Mouse (Mus musculus): Measurements from ENCODE around the gene Ccdc157. TPM values are rescaled to one million over a fixed set of nuclear protein-coding genes. Genes with fewer than 3 reads are reported as not detected.

Gene Ccdc157
- polyA plus RNA-seq, 1 experiment from 2014 or later: 6.6 TPM

DNA sequence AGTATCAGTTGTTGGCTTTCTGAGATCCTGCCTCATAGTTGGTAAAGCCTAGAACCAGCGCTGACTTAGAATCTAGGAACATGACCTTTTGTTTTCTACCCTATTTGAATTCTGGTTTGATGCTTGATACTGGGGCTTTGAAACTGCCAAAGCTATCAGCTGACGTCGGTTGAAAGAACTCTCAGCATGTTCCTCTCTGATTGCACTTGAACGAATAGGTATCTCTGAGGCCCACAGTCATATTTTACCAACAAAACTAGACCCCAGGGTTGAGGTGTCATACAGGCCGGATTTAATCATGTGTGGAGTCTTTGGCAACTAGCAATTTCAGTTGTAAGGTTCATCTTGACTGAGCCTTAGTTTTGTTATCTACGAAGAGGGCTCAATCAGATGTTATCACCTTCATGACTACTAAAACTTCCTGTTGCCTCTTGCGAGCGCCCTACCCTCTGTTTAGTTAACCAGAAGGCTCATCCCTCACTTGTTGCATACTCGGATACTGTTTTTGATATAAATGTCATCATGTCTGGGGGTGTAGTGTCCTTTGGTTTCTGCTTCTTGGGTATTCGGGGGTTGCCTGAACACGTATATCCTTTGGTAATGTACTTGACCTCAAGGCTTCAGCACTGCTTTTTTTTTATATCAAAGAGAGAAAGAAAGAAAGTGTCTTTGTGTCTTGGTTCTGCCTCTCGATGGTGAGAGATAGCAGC lies 43.1 kb upstream of the Ccdc157 start:
- peaks cover 8% of the 10 kb centered on the region for H3K36me3 ChIP-seq (ENCODE audit: insufficient read depth)
- H3K9me3 ChIP-seq (ENCODE audit: low read depth, low read length): no peaks in the 10 kb centered on the region
- 65% methylated on average over 12 of the region's 12 CpGs for WGBS
- H3K4me3 ChIP-seq (ENCODE audit: low read depth, low read length): no peak overlapping the region
- H3K4me1 ChIP-seq (ENCODE audit: insufficient read depth): no peaks in the 10 kb centered on the region
- no peak for ATAC-seq (ENCODE audit: insufficient read depth)
- no peak overlapping the region for H3K4me2 ChIP-seq
- H3K27ac ChIP-seq (ENCODE audit: low read depth): peak overlapping the region; percentile 38; the same call in 1 of the 2 replicates
- no peaks in the 10 kb centered on the region for H3K27me3 ChIP-seq (ENCODE audit: insufficient read depth, low read length)
- H3K9ac ChIP-seq: no peak overlapping the region
- DNase-seq: no peak
- TF ChIP-seq CTCF (IDR thresholded peaks at IDR 0.05; ENCODE audit: low read depth): no peak

DNA sequence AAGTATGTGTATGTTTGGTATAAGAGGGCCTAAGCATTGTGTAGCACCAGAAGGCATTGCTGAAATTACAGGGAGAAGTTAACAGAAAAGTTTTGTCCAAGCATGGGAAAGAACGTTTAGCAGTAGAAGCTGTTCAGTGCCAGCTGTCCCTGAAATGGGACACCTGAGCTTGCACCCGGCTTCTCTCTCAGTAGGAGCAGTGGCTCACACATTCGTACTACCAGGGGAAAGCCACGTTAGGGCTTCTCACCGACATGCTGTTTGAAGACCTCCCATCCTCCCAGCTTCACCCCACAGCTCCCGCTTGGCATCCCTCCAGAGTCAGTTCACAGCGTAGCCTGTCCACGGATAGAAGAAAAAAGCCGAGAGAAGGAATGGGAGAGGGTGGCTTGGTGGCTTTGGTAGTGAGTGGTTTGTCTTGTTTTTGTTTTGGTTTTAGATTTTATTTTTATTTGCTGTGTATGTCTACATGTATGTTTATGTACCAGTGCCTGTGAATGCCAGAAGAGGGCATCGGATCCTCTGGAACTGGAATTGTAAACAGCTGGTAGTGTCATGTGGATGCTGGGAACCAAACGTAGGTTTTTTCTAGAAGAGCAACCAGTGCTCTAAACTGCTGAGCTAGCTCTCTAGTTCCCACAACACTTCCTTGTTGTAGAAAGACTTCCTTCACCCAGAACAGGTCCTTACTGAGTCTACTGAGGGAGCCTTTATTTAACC lies 42.0 kb upstream of the Ccdc157 start:
- no peak overlapping the region for H3K27ac ChIP-seq (ENCODE audit: low read depth)
- ATAC-seq (ENCODE audit: insufficient read depth): no peak
- H3K4me1 ChIP-seq (ENCODE audit: insufficient read depth): no peaks in the 10 kb centered on the region
- DNase-seq: peak; percentile 59
- TF ChIP-seq CTCF (IDR thresholded peaks at IDR 0.05; ENCODE audit: low read depth): no peak
- H3K9ac ChIP-seq: no peak overlapping the region
- H3K36me3 ChIP-seq (ENCODE audit: insufficient read depth): peaks cover 8% of the 10 kb centered on the region
- 44% methylated on average over 11 of the region's 11 CpGs for WGBS
- no peak overlapping the region for H3K4me2 ChIP-seq
- no peaks in the 10 kb centered on the region for H3K9me3 ChIP-seq (ENCODE audit: low read depth, low read length)
- no peaks in the 10 kb centered on the region for H3K27me3 ChIP-seq (ENCODE audit: insufficient read depth, low read length)
- no peak overlapping the region for H3K4me3 ChIP-seq (ENCODE audit: low read depth, low read length)

DNA sequence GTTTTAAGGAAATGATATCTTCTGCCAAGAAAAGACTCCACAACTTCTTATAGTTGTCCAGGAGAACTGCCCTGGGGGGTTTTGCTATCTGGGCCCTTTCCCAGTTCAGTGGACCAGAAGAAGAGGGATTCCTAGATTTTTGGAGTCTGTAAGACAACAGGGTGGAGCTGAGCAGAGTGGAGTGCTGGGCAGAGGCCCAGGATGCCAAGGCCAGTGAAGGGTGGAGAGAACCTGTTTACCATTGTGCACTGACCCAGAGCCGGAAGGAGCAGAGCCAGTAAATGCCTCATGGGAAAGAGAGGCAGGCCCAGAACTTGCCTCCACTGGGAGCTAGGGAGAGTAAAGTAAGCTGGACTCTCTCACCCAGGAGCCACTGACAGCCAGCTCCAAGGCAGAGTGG lies 37.6 kb upstream of the Ccdc157 start:
- ATAC-seq (ENCODE audit: insufficient read depth) (no peak), DNase-seq (no peak)
- H3K27ac ChIP-seq (ENCODE audit: low read depth): no peak overlapping the region
- no peaks in the 10 kb centered on the region for H3K4me1 ChIP-seq (ENCODE audit: insufficient read depth)
- H3K4me3 ChIP-seq (ENCODE audit: low read depth, low read length): no peak overlapping the region
- H3K9me3 ChIP-seq (ENCODE audit: low read depth, low read length): no peaks in the 10 kb centered on the region
- H3K4me2 ChIP-seq: no peak overlapping the region
- TF ChIP-seq CTCF (IDR thresholded peaks at IDR 0.05; ENCODE audit: low read depth): no peak
- H3K36me3 ChIP-seq (ENCODE audit: insufficient read depth): no peaks in the 10 kb centered on the region
- H3K27me3 ChIP-seq (ENCODE audit: insufficient read depth, low read length): no peaks in the 10 kb centered on the region
- no peak overlapping the region for H3K9ac ChIP-seq
- WGBS: 82% methylated on average over 1 of the region's 1 CpGs

DNA sequence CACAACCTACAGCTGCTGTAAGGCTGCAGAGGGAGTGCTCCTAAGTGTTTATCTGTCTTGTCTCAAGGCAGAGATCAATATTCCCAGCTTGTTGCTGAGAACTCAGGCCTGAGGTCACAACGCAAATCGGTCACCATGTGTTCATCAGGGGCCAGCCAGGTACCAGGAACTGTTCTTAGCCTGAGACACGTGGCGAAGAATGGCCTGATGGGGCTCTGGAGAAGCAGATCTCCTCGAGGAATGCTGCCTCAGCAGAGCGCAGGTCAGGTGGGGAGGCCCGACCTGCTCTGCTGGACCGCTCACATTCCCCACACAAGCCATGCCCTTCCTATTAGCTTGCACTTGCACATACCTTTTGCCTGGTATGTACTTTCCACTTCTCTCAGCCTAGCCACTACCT lies 36.5 kb upstream of the Ccdc157 start:
- peak; percentile 75 for ATAC-seq (ENCODE audit: insufficient read depth)
- Histone ChIP-seq H3K9ac (no peak overlapping the region), H3K4me3 (ENCODE audit: low read depth, low read length) (no peak overlapping the region), H3K36me3 (ENCODE audit: insufficient read depth) (no peaks in the 10 kb centered on the region), H3K27me3 (ENCODE audit: insufficient read depth, low read length) (no peaks in the 10 kb centered on the region), H3K4me2 (no peak overlapping the region), H3K4me1 (ENCODE audit: insufficient read depth) (no peaks in the 10 kb centered on the region), H3K27ac (ENCODE audit: low read depth) (no peak overlapping the region), H3K9me3 (ENCODE audit: low read depth, low read length) (no peaks in the 10 kb centered on the region)
- peak; percentile 36 for DNase-seq
- no peak for TF ChIP-seq CTCF (IDR thresholded peaks at IDR 0.05; ENCODE audit: low read depth)
- WGBS: 50% methylated on average over 8 of the region's 8 CpGs

DNA sequence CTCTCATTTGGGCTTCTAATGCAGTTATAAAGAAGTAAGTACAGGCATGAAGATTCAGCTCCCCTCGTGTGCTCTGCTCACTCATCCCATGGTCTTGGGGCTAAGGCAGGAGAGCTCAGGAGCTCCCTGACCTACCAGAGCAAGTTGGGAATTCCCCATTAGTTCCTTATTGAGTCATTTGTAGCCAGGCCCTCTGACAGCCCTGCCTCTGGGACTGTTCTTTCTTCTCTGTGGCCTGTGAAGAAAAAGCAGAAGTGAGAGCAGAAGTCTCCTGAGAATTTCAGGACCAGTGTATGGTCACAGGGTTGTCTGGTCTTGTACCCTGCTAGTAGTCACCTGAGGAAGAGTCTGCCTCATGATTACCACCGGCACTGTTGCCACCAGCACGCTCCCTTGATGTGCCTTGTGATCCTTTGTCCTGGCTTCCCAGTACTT lies 35.5 kb upstream of the Ccdc157 start:
- H3K36me3 ChIP-seq (ENCODE audit: insufficient read depth): no peaks in the 10 kb centered on the region
- no peaks in the 10 kb centered on the region for H3K27me3 ChIP-seq (ENCODE audit: insufficient read depth, low read length)
- no peak for DNase-seq
- H3K4me2 ChIP-seq: no peak overlapping the region
- H3K27ac ChIP-seq (ENCODE audit: low read depth): no peak overlapping the region
- no peak overlapping the region for H3K4me3 ChIP-seq (ENCODE audit: low read depth, low read length)
- H3K9me3 ChIP-seq (ENCODE audit: low read depth, low read length): no peaks in the 10 kb centered on the region
- no peak overlapping the region for H3K9ac ChIP-seq
- no peak for ATAC-seq (ENCODE audit: insufficient read depth)
- no peaks in the 10 kb centered on the region for H3K4me1 ChIP-seq (ENCODE audit: insufficient read depth)
- 81% methylated on average over 3 of the region's 3 CpGs for WGBS
- TF ChIP-seq CTCF (IDR thresholded peaks at IDR 0.05; ENCODE audit: low read depth): no peak

DNA sequence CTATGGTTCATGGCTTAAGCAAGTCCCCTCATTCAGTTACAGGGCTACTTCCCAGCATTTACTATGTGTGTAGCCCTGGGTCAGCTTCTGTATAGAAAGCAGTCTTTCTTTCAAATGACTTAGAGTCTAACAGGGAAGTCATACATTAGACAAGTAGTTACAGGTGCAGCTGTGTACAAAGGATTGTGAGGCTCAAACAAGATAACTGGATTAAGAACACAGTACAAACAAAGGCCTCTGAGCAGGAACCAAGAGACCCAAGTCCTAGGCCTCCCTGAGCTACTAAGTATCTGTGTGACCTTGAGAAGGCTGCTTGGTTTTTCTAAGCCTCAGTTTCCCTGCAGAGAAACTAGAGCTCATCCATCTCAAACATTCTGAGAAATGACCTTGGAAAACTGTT lies 33.3 kb upstream of the Ccdc157 start:
- DNase-seq (no peak), ATAC-seq (ENCODE audit: insufficient read depth) (no peak)
- H3K9ac ChIP-seq: no peak overlapping the region
- H3K4me1 ChIP-seq (ENCODE audit: insufficient read depth): no peaks in the 10 kb centered on the region
- H3K4me3 ChIP-seq (ENCODE audit: low read depth, low read length): no peak overlapping the region
- H3K27ac ChIP-seq (ENCODE audit: low read depth): no peak overlapping the region
- H3K9me3 ChIP-seq (ENCODE audit: low read depth, low read length): no peaks in the 10 kb centered on the region
- no peak for TF ChIP-seq CTCF (IDR thresholded peaks at IDR 0.05; ENCODE audit: low read depth)
- no peaks in the 10 kb centered on the region for H3K36me3 ChIP-seq (ENCODE audit: insufficient read depth)
- no peak overlapping the region for H3K4me2 ChIP-seq
- H3K27me3 ChIP-seq (ENCODE audit: insufficient read depth, low read length): no peaks in the 10 kb centered on the region

DNA sequence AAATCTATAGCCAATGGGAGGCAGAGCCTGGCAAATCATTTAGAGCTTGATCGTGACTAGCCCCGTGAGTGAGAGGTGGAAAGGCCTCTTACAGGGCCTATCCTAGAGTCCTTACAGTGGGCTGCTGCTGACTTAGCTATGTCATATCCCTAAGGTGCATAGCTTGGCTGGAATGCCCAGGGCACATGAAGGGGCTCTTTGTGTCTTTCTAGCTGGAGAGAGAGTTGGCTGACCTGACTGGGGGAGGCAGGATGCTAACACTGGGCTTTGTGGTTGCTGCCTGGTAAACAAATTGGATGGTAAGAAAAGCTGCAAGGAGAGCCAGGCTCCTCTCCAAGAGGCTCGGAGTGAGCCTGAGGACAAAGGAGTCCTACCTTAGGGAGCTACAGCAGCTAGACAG lies 32.7 kb upstream of the Ccdc157 start:
- no peaks in the 10 kb centered on the region for H3K27me3 ChIP-seq (ENCODE audit: insufficient read depth, low read length)
- TF ChIP-seq CTCF (IDR thresholded peaks at IDR 0.05; ENCODE audit: low read depth): no peak
- no peaks in the 10 kb centered on the region for H3K9me3 ChIP-seq (ENCODE audit: low read depth, low read length)
- H3K4me3 ChIP-seq (ENCODE audit: low read depth, low read length): no peak overlapping the region
- DNase-seq (no peak), ATAC-seq (ENCODE audit: insufficient read depth) (no peak)
- H3K27ac ChIP-seq (ENCODE audit: low read depth): 0 out of 2 replicates have a peak overlapping the region, but pooled peaks have one; percentile 5
- no peak overlapping the region for H3K4me2 ChIP-seq
- no peaks in the 10 kb centered on the region for H3K36me3 ChIP-seq (ENCODE audit: insufficient read depth)
- H3K9ac ChIP-seq: no peak overlapping the region
- H3K4me1 ChIP-seq (ENCODE audit: insufficient read depth): no peaks in the 10 kb centered on the region
- WGBS: 68% methylated on average over 3 of the region's 3 CpGs

Measured in lung, embryonic 14.5 days (tissue).